Mouse (Mus musculus) myocyte (in vitro differentiated cells): ENCODE data around the gene Wfdc11. TPM values are rescaled to one million over a fixed set of nuclear protein-coding genes. Genes with fewer than 3 reads are reported as not detected.
"Not testable (repeated sequence)": the region's sequence is repeated elsewhere in the genome, so short reads cannot be mapped to it uniquely, and the experiment has no call there.

Experiments used
- H3K27me3 ChIP-seq: one replicate; pipeline ENCODE4 v1.6.1; 2011; ENCODE audit not compliant: control insufficient read depth, insufficient read depth, insufficient read length
- H3K36me3 ChIP-seq: one replicate; pipeline ENCODE4 v1.6.1; 2011; ENCODE audit not compliant: control insufficient read depth, insufficient read depth
- H3K4me2 ChIP-seq: one replicate; pipeline ENCODE4 v1.6.1; 2011; ENCODE audit warnings: low read depth, control low read depth
- H3K4me3 ChIP-seq: one replicate; pipeline ENCODE4 v1.5.1; 2011; ENCODE audit warnings: mild to moderate bottlenecking, control low read depth, moderate library complexity
- H3K79me2 ChIP-seq: one replicate; pipeline ENCODE4 v1.6.1; 2011; ENCODE audit not compliant: control insufficient read depth, insufficient read depth
- H3ac ChIP-seq: one replicate; pipeline ENCODE4 v1.6.1; 2011; ENCODE audit not compliant: control insufficient read depth, insufficient read length
- CEBPB ChIP-seq: IDR thresholded peaks from 2 replicates; pipeline ENCODE4 v1.6.1; 2011; ENCODE audit warnings: mild to moderate bottlenecking, moderate library complexity; ENCODE audit not compliant: poor library complexity, insufficient read depth, severe bottlenecking
- E2F4 ChIP-seq: IDR thresholded peaks from one replicate; pipeline ENCODE4 v1.6.1; 2011; ENCODE audit warnings: mild to moderate bottlenecking, control low read depth, moderate library complexity; ENCODE audit not compliant: insufficient read depth
- MAX ChIP-seq: IDR thresholded peaks from one replicate; pipeline ENCODE4 v1.6.1; 2011; ENCODE audit warnings: low read depth, mild to moderate bottlenecking, control low read depth
- MYOD1 ChIP-seq, 3 experiments: IDR thresholded peaks; one replicate each; pipeline ENCODE4 v1.6.1; 2011; ENCODE audit warnings: control low read depth in 2 of 3, low read depth in 2 of 3, mild to moderate bottlenecking in 2 of 3, moderate library complexity in 1 of 3; ENCODE audit not compliant: insufficient read length in 2 of 3, control insufficient read depth in 1 of 3
- MYOG ChIP-seq, 3 experiments: IDR thresholded peaks; one replicate each; pipeline ENCODE4 v1.6.1; 2011; ENCODE audit warnings: control low read depth in 2 of 3, low read depth in 2 of 3, mild to moderate bottlenecking in 2 of 3; ENCODE audit not compliant: insufficient read length in 2 of 3, control insufficient read depth in 1 of 3, insufficient read depth in 1 of 3
- POLR2A ChIP-seq: IDR thresholded peaks from one replicate; pipeline ENCODE4 v1.6.1; 2011; ENCODE audit warnings: low read depth, mild to moderate bottlenecking, control low read depth, moderate library complexity; ENCODE audit not compliant: insufficient read length
- POLR2AphosphoS2 ChIP-seq: IDR thresholded peaks from one replicate; pipeline ENCODE4 v1.6.1; 2011; ENCODE audit warnings: low read depth, control low read depth; ENCODE audit not compliant: insufficient read length
- REST ChIP-seq: IDR thresholded peaks from one replicate; pipeline ENCODE4 v1.6.1; 2011; ENCODE audit warnings: mild to moderate bottlenecking, control low read depth, moderate library complexity; ENCODE audit not compliant: insufficient read depth, insufficient read length
- SRF ChIP-seq: IDR thresholded peaks from one replicate; pipeline ENCODE4 v1.6.1; 2011; ENCODE audit warnings: low read depth; ENCODE audit not compliant: control insufficient read depth, insufficient read length
- TCF12 ChIP-seq: IDR thresholded peaks from one replicate; pipeline ENCODE4 v1.6.1; 2011; ENCODE audit warnings: mild to moderate bottlenecking, control low read depth; ENCODE audit not compliant: poor library complexity, insufficient read depth, severe bottlenecking
- TCF3 ChIP-seq: IDR thresholded peaks from one replicate; pipeline ENCODE4 v1.6.1; 2011; ENCODE audit warnings: low read depth, control low read depth; ENCODE audit not compliant: insufficient read length
- USF1 ChIP-seq: IDR thresholded peaks from one replicate; pipeline ENCODE4 v1.6.1; 2011; ENCODE audit warnings: low read depth, mild to moderate bottlenecking, control low read depth, moderate library complexity
- polyA plus RNA-seq: library from polyadenylated mRNA; unstranded; fragments of >200 nt; fragmentation: generic; extraction: Trizol; gene quantifications from one replicate; pipeline ENCODE4 v1.2.1, GENCODE M21; 2012; ENCODE audit warnings: missing spikeins

Gene Wfdc11
- polyA plus RNA-seq, 1 experiment: not detected

- no peak for TF ChIP-seq CEBPB
- no peak for TF ChIP-seq TCF3
- TF ChIP-seq POLR2A: no peak
- TF ChIP-seq SRF: no peak
- no peak for TF ChIP-seq MAX
- no peak for TF ChIP-seq MYOG (IDR thresholded peaks at IDR 0.05; ENCODE audit: control insufficient read depth in 1 of 3, insufficient read depth in 1 of 3, insufficient read length in 2 of 3, low read depth in 2 of 3)
- no peak for TF ChIP-seq TCF12
- no peak for TF ChIP-seq REST
- no peak for TF ChIP-seq E2F4
- TF ChIP-seq USF1: no peak
- TF ChIP-seq POLR2AphosphoS2: no peak
- no peak for TF ChIP-seq MYOD1 (IDR thresholded peaks at IDR 0.05; ENCODE audit: control insufficient read depth in 1 of 3, insufficient read length in 2 of 3, low read depth in 2 of 3)
- Histone ChIP-seq H3K4me3 (no peak overlapping the region), H3K36me3 (no peaks in the 10 kb centered on the region), H3K27me3 (peaks cover 6% of the 10 kb centered on the region), H3ac (no peak overlapping the region), H3K4me2 (no peak overlapping the region), H3K79me2 (no peaks in the 10 kb centered on the region)
Measured at GRCm38 (mm10) chr2:164615386-164615785, 58.5 kb downstream of the Wfdc11 start.

GRCm38 (mm10) chr2:164613471-164613870 is 60.4 kb downstream of the Wfdc11 start, which contains the start of the genes Wfdc6b and Wfdc8:
Gene Wfdc6b, plus strand, starts transcription at chr2:164613522.
Gene Wfdc8, minus strand, starts transcription at chr2:164613626.
- not testable (repeated sequence) for H3ac ChIP-seq, H3K4me2 ChIP-seq

More at GRCm38 (mm10) chr2:164613471-164613870, 60.4 kb downstream of the Wfdc11 start, which contains the start of the genes Wfdc6b and Wfdc8:
- H3K4me3 ChIP-seq, H3K36me3 ChIP-seq, H3K79me2 ChIP-seq, H3K27me3 ChIP-seq: not testable (repeated sequence)

Other genes with a start within 250 kb of the Wfdc11 start
- gene Sdc4, start 230.2 kb downstream of the Wfdc11 start, polyA plus RNA-seq: 52.4 TPM
- 47.6 TPM for gene Sys1, start 217.1 kb downstream of the Wfdc11 start, polyA plus RNA-seq
- gene Gm20458, start 213.1 kb downstream of the Wfdc11 start, polyA plus RNA-seq: 31.6 TPM
- gene Trp53tg5, start 200.4 kb downstream of the Wfdc11 start, polyA plus RNA-seq: not detected
- gene Dbndd2, start 188.0 kb downstream of the Wfdc11 start, polyA plus RNA-seq: 16.4 TPM
- 79.2 TPM for gene Pigt, start 176.6 kb downstream of the Wfdc11 start, polyA plus RNA-seq
- gene Wfdc2, start 111.7 kb downstream of the Wfdc11 start, polyA plus RNA-seq: not detected
- not detected for gene Spint3, start 100.6 kb downstream of the Wfdc11 start, polyA plus RNA-seq
- not detected for gene Wfdc6a, start 88.6 kb downstream of the Wfdc11 start, polyA plus RNA-seq
- gene Eppin, start 80.5 kb downstream of the Wfdc11 start, polyA plus RNA-seq: not detected
- gene Wfdc6b, start 60.6 kb downstream of the Wfdc11 start, polyA plus RNA-seq: not detected
- gene Wfdc8, start 60.5 kb downstream of the Wfdc11 start, polyA plus RNA-seq: not detected
- gene Wfdc16, start 35.3 kb downstream of the Wfdc11 start, polyA plus RNA-seq: not detected
- not detected for gene Wfdc10, start 18.0 kb downstream of the Wfdc11 start, polyA plus RNA-seq
- gene Wfdc9, start 17.5 kb downstream of the Wfdc11 start, polyA plus RNA-seq: not detected
- gene Wfdc13, start 11.0 kb upstream of the Wfdc11 start, polyA plus RNA-seq: 0.04 TPM
- gene Spint4, start 24.4 kb upstream of the Wfdc11 start, polyA plus RNA-seq: not detected
- not detected for gene Spint5, start 41.2 kb upstream of the Wfdc11 start, polyA plus RNA-seq
- gene Wfdc3, start 71.8 kb upstream of the Wfdc11 start, polyA plus RNA-seq: 0.41 TPM
- gene Dnttip1, start 71.9 kb upstream of the Wfdc11 start, polyA plus RNA-seq: 63.0 TPM
- gene Ube2c, start 95.8 kb upstream of the Wfdc11 start, polyA plus RNA-seq: 103 TPM
- 3,985 TPM for gene Tnnc2, start 105.9 kb upstream of the Wfdc11 start, polyA plus RNA-seq
- gene Snx21, start 111.7 kb upstream of the Wfdc11 start, polyA plus RNA-seq: 29.5 TPM
- 24.5 TPM for gene Acot8, start 130.8 kb upstream of the Wfdc11 start, polyA plus RNA-seq
- 3.3 TPM for gene Zswim3, start 131.0 kb upstream of the Wfdc11 start, polyA plus RNA-seq
- gene Zswim1, start 148.6 kb upstream of the Wfdc11 start, polyA plus RNA-seq: 13.3 TPM
- 0.40 TPM for gene Spata25, start 154.4 kb upstream of the Wfdc11 start, polyA plus RNA-seq
- 202 TPM for gene Ctsa, start 158.8 kb upstream of the Wfdc11 start, polyA plus RNA-seq
- gene Neurl2, start 159.4 kb upstream of the Wfdc11 start, polyA plus RNA-seq: 23.5 TPM
- gene Pltp, start 183.6 kb upstream of the Wfdc11 start, polyA plus RNA-seq: 117 TPM
- 43.2 TPM for gene Pcif1, start 205.2 kb upstream of the Wfdc11 start, polyA plus RNA-seq
- 11.1 TPM for gene Zfp335, start 237.7 kb upstream of the Wfdc11 start, polyA plus RNA-seq